Mouse (Mus musculus): Measurements from ENCODE around the gene Med16. TPM values are rescaled to one million over a fixed set of nuclear protein-coding genes. Genes with fewer than 3 reads are reported as not detected.
"Not testable (repeated sequence)": the region's sequence is repeated elsewhere in the genome, so short reads cannot be mapped to it uniquely, and the experiment has no call there.

Med16 gene
- total RNA-seq, 1 experiment from 2014 or later = 49.2 TPM

DNA sequence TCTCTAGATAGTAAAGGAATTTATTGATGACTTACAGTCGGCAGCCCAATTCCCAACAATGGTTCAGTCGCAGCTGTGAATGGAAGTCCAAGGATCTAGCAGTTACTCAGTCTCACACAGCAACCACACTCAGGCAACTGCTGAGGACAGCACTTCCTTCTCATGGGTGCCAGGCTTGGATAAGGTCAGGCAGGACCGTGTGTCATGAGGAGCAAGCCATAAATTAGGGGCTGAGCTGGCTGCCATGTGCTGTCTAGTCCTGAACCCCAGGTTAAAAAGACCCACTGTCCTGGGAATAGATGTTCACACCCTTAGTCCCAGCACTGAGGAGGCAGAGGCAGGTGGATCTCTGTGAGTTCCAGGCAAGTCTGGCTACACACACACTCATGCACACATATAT is 23.8 kb downstream of the Med16 start:
- not testable (repeated sequence) for DNase-seq

DNA sequence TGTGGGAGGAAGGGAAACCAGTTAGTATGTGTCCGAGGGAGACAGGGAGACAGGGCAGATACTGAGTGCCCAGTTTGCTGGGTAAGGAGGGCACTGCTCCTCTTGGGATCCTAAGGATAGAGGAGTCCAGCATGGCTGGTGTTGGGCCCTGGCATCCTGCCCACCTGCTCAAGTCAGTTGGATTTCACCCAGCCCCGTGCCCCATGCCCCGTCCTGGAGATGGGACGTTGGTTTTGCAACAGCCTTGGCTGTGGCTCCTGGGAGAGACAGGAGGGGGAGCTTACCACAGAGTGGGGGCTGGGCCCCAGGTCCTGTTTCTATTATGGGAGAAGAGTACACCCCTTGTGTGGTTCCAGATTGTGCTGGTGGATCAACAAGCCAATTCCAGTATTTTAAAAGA is 24.3 kb downstream of the Med16 start:
- peak; percentile 85 for DNase-seq

DNA sequence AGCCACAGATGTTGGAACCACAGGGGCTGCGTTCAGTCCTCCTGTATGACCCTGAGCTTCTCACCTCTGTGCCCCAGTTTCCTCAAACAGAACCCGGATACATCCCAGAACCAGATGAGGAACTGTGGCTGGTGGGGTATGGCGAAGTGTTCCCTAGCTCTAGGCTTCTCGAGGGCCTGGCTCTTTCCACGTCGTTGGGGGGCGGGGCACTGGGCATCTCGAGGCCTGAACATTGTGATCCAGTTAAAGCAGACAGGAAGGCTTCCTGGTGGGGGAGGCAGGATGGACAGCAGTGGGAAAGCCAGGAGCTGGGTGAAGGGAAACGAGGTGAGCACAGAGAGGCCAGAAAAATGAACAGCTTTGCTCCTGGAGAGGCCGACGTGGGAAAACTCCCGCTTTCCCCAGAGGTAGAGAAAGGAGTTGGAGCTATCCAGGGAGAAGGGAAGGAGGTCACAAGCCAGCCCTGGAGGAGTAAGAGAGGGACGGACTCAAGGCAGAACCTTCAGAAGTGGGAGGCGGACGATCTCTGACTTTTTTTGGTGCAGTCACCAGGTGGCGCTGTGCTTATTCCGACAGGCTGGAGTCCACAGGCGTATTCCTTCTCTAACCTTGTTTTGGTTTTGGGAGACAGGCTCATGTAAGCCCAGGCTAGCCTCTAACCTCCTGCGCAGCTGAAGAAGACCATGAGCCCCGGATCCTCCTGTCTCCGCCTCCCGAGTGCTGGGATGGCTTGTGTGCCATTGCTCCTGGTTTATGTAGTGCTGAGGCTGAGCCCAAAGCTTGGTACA is 25.2 kb downstream of the Med16 start:
- peak; percentile 83 for DNase-seq

DNA sequence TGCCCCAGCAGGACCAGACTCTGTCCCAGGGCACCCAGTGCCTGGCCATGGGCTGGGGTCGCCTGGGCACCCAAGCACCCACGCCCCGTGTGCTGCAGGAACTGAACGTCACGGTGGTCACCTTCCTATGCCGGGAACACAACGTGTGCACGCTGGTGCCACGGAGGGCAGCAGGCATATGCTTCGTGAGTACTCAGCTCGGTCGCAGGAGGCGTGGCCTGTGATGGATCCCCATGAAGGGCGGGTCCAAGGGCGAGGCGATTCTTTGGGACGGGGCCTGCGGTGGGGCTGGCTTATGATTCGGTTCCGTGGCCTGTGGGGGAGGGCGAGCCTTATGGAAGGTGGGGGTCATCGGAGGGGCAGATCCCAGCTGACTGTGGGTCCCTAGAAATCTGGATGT is 26.7 kb downstream of the Med16 start:
- DNase-seq = no peak

DNA sequence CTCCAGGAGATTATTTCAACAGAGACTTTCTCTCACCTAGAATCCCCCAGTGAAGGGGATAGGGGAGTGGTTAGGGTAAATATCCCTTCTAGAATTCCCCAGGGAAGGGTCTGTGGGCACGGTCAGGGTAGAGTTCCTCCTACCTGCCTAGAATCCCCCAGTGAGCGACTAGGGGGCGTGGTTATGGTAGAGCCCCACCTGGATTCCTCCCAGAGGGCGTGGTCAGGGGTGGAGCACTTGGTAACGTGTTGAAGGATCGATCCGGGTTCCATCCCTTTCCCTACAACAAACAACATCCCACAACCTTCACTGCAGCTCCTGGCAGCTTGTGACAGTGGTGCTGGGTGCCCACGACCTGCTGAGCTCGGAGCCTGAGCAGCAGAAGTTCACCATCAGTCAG is 28.0 kb downstream of the Med16 start:
- no peak for DNase-seq

DNA sequence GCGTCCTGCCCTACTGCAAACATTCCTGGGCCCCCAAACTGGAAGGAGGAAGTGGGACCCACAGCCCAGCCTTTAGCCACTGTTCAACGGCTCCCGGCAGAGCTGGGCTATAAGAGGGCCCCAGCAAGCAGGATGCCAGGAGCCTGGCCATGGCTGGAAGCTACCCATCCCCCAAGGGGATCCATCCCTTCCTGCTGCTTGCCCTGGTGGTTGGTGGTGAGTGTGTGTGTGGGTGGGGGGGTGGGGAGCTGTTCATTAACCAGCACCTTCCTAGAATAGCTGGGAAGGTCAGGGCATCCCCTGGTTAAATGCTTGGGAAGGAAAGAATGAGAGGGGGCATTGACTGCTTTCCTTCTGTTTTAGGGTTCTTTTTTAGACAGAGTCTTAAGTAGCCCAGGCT is 29.2 kb downstream of the Med16 start:
- no peak for DNase-seq

DNA sequence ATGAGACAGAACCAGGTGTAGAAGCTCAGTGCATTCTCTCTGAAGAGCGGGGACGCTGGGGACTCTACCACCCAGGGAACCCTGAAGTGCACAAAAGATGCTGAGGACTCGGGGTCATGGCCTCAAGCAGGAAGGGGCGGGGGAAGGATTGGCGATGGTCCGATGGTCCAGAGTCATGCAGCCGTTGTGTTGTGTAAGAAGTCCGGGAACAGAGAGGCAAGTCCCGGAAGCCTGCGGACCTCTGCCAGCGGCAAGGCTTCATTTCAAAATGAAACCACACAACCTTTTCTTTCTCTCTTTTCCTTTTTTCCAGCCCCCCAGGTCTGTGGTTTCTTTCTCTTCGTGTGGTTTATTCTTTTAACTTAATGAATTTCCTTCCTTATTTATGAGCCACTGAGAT is 31.0 kb downstream of the Med16 start:
- DNase-seq = no peak

DNA sequence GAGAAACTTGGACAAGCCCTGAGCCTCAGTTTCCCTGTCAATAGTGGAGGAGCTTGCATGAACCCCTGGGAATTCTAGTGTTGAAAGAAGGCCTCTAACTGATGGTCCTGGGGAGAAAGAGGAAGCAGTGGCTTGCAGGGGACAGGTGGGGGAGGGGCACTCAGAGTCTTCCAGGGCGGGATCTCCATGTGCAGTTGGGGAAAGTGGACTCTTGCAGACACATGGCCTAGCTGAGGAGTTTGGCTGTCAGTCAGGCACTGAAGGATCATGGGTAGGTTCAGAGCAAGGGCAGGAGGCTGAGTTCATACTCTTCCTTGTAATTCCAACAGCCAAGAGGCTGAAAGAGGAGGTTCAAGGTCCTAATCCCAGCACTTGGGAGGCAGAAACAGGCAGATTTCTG is 31.5 kb downstream of the Med16 start:
- no peak for DNase-seq

DNA sequence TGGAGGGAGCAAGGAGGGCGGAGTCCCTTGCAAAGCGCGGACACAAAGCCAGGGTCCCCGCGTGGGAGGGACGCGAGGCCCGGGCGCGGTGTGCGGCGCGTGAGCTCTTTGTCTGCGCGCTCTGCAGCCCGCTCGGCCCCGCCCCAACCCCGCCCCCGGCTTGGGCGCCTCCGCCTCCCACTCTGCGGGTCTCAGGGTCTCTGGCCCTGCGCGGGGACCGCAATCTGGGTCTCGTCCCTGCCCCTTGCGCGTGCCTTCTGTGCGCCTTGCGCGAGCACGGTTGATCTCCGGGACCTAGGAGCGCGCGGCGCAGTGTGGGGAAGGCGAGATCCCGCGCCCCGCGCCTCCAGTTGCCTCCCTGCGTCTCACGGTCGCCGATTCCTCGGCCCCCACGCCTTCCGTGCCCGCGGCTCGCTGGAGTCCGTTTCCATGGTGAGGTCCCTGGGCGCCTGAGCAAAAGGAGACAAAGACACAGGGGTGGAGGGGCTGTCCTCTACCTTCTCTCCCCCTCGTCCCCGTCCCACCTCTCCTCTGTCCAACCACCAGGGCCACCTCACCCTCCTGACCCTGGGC is 34.3 kb downstream of the Med16 start, which contains the start of the genes Prtn3 and Plppr3:
Gene Prtn3, plus strand, starts transcription at position 187 of the 573 bp plus-strand sequence.
Gene Plppr3, minus strand, starts transcription at position 345 of the 573 bp plus-strand sequence.
- DNase-seq = no peak

DNA sequence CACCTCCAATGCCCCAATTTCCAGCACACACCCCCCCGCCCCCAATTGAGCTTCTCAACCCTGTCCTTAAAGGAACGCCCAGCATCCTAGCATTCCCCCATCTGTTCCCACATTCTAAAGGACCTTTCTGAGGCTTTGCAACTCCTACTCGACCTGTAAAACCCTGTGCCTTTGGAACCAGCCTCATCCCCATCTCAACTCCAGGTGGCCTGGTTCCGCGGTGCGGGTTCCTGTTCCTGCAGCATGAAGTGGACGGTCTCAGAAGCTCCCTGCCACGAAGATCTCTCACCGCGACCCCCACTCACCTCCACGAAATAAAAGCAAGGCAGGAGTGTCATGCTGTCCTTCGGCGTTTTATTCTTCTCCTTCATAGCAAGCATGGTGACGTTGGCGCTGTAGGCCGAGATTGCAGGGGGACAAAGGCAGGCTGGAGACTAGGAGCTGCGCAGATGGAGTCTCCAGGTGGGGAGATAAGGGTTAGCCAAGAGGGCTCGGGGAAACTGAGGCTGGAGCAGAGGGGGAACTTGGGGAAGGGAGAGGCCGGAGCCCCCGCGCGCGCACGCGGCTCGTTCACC is 34.9 kb downstream of the Med16 start:
- DNase-seq = no peak

DNA sequence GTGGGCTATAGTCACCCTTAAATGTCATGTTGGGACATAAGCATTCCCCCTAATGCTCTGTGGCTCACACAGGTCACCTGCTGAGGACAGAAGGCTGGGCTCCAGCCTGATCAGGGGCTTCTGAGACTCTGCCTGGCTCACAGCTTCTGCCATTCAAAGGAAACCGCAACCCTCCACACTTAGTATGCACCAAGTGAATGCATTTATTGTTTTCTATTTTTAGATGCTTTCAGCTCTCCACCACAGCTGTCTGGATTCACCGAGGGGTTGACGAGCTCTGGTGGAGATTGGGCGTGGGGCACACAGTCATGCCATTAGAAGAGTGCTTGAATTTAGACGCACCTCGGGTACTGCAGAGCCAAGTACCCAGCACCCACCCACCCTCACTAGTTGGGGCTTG is 35.4 kb downstream of the Med16 start:
- DNase-seq = no peak

DNA sequence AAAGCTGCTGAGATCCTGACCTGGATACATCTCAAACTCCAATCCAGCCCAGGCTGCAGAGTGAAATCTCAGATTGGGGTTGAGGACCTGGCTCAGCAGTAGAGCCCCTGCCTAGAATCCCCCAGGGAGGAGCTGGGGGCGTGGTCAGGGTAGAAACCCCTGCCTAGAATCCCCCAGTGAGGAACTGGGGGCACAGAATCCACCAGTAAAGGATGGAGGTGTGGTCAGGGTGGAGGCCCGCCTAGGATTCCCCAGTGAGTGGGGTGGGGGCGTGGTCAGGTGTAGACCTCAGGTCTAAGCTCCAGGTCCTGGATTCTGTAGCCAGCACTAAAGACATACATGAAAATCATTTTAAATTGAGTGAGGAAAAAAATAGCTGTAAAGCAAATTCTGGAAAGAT is 35.9 kb downstream of the Med16 start:
- DNase-seq = no peak

DNA sequence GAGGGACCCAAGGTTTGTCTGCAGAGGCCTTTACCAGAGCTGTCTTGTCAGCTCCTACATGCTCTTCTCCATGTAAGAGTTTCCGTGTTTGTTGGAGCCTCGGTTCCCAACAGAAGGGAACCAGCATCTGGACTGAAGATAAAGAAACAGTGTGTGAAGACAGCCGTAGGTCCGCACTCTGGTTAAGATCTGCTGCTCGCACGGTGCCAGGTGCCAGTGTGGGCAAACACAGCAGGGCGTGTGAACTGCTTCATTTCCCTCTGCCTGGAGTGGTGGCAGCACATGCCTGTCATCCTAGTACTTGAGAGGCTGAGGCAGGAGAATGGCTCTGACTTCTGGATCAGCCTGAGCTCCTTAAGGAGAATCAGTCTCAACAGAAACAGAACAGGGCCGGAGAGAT is 36.9 kb downstream of the Med16 start:
- DNase-seq = no peak

DNA sequence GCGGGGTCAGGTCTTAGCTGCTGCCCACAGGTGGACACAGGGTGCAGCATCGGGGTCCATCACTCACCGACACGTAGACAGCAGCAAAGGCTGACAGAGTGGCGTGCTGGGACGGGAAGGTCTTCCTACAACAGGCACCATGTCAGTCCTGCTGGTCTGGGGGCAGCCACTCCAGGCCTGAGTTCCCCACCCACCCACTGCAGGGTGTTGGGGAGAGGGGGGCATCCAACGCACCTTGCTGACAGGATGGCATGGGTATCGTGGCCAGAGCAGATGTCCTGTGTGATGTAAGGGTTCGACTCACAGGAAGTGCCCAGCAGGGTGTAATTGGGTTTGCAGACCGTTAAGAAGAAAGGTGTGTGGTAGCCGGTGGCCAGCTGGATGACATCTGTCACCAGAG is 42.1 kb downstream of the Med16 start:
- DNase-seq = no peak

DNA sequence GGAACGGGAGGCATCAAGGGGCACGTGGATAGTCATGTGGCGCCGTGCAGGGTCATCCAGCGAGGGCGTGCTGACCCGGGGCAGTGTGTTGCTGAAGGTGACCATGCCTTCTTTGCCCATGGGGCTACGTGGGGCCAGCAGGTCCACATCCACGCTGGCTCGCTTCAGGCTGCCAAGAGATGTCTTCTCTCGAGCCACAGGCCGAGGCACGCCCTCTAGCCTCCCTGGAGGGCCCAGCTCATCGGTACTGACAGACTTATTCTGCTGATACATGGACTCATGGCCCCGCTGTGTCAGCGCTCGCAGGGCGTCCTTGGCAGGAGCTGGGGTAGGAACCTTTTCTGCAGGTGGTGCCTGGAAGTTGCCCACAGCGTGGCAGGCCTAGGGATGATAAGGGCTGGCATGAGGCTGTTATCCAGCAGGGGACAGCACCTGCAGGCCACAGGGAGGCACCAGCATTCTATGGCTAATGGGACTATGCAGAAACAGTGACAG is 42.9 kb downstream of the Med16 start:
- DNase-seq = no peak

DNA sequence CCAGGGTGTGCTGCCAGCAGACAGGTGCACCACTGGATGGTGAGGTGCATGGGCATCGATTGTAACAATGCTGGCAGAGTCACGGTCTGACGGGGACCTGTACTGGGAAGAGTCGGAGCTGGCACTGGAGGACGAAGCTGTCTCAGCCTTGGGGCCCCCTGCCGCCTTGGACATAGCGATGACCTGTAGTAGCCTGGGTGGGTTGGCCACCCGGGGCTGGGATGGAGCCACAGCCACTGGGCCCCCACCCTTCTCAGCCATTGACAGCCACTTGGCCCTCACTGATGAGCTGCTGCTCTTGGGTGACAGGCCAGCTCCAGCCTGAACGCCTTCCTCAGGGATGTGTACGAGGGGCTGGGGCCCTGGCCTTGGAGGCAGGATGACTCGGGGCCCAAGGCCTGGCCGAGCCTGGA is 43.5 kb downstream of the Med16 start:
- DNase-seq = no peak

DNA sequence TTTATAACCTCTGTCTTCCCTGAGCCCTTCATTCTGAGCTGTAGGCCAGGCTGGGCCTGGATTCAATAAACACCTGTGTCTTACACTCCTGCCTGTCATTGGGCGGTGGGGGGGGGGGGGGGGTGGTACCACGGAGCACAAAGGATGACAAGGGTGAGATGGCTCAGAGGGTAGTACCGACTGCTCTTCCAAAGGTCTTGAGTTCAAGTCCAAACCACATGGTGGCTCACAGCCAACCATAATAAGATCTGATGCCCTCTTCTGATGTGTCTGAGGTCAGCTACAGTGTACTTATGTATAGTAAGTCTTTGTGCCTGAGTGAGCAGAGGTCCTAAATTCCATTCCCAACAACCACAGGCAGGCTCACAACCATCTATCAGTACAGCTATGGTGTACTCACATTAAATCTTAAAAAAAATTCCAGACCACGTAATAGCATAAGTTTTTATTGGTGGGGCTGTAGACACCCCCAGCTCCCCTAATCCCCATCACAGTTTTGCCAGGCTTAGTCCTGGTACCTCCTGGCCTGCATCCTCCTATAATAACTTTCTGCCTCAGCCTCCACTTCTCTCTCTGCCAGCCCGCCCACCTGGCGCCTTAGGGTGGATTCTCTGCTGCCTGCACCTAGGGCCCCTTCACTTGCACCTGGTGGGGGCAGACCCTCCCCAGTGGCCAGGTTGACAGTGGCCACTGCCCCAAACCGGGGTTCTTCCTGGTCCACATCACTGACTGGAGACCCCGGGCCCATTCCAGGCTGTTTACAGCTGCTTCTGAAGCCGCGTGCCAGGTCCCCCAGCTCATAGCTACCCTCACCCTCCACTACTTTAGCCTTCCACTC is 44.2 kb downstream of the Med16 start:
- DNase-seq = no peak

DNA sequence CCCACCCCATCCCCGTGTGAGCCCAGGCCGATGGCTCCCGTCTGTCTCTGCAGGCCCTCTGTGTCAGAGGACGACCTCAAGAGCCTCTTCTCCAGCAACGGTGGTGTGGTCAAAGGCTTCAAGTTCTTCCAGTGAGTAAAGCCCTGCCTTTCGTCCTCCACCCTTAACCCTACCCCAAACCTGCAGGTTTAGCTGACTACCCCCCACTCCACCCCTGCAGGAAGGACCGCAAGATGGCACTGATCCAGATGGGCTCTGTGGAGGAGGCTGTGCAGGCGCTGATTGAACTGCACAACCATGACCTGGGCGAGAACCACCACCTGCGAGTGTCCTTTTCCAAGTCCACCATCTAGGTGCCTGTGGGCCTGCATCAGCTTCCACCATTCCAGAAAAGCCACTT is 45.8 kb downstream of the Med16 start:
- DNase-seq = no peak

DNA sequence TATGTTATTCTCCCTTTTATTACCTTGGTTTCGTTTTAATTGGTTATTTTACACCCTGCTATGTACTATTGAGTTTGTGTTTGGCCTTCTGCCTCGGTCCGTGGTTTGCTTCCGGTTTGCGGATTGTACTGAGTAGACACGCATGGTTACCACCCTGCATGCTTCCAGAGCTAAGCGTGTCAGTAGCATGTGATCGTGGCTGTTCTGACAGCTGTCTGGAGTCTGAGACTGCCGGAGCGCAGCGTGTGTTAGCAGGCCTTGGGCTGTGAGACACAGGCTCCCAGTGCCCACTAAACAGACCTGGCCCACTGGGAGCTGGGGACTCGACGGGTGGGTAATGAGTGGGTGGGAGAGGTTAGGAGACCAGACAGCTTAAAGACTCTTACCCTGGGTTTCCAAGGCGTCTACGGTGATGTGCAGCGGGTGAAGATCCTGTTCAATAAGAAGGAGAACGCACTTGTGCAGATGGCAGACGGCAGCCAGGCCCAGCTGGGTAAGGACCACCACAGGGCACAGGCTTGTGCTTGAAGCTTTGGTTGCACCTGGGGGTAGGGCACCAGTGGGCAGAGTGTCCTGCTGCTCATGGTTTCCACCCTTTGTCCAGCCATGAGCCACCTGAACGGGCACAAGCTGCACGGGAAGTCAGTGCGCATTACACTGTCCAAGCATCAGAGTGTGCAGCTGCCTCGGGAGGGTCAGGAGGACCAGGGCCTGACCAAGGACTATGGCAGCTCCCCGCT is 46.5 kb downstream of the Med16 start:
- no peak for DNase-seq

DNA sequence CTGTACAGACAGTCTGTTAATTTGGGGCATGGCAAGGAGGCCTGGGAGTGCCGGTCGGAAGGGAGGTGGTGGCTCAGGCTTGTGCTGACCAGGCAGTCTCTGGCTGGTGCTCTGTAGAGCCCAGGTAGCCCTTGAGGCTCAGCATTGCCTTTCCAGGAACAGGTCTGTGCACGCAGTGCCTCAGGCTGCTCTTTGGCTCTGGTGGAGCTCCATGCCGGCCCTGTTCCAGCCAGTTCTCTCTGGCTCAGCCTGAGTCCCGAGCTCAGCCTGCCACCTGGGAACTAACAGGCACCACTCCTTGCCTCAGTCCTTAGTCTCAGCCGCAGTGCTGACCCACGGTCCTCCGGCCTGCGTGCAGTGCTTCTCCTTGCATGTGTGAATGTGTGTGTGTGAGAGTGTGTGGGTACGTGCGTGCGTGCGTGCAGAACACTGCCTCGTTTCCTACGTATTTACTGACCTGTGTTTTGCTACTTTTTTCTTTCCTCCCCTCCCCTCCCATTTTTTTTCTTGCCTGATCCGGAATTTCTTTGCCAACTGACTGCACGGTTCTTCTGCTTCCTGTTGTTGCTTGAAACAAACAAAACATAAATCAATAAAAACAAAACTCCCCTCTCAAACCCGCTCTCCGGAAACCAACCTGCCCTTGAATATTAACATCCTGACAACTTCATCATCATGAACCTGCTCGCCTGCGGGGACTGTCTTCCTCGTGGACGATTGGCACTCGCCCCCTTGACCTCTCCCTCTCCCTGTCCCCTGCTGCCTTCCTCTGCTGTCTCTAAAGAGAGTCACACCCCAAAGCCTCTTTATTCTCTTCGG is 47.3 kb downstream of the Med16 start:
- no peak for DNase-seq
